Mouse (Mus musculus) heart, adult 2 months (tissue): ENCODE results near the gene Zscan20. TPM values are rescaled to one million over a fixed set of nuclear protein-coding genes. Genes with fewer than 3 reads are reported as not detected.

Source experiments
- DNase-seq, 2 experiments: peaks; one replicate each; pipeline ENCODE4 v3.0.0; 2021
- H3K27ac ChIP-seq: fragments of 200-600 bp; 2 replicates; pipeline ENCODE4 v1.8.1; 2022
- H3K27me3 ChIP-seq: fragments of 200-500 bp; 2 replicates; pipeline ENCODE4 v1.6.1; 2012; ENCODE audit warnings: mild to moderate bottlenecking, low read length, inconsistent platforms, mixed read lengths; ENCODE audit not compliant: control insufficient read depth, insufficient read depth
- H3K36me3 ChIP-seq: fragments of 200-500 bp; 2 replicates; pipeline ENCODE4 v1.6.1; 2012; ENCODE audit warnings: low read length, inconsistent platforms; ENCODE audit not compliant: control insufficient read depth, insufficient read depth
- H3K4me1 ChIP-seq: fragments of 200-500 bp; 2 replicates; pipeline ENCODE4 v1.6.1; 2011; ENCODE audit warnings: low read length; ENCODE audit not compliant: control insufficient read depth, insufficient read depth
- H3K4me3 ChIP-seq: fragments of 200-600 bp; 2 replicates; pipeline ENCODE4 v1.8.1; 2022
- H3K79me2 ChIP-seq: fragments of 200-500 bp; replicated peaks from 2 replicates; pipeline ENCODE4 v1.6.1; 2012; ENCODE audit warnings: mild to moderate bottlenecking, inconsistent platforms, low read length, moderate library complexity, mixed read lengths; ENCODE audit not compliant: control insufficient read depth, insufficient read depth
- H3K9ac ChIP-seq: fragments of 200-500 bp; 2 replicates; pipeline ENCODE4 v1.6.1; 2012; ENCODE audit warnings: low read depth, mild to moderate bottlenecking, control low read depth, inconsistent platforms, low read length, mixed read lengths
- CTCF ChIP-seq: fragments of 200-600 bp; IDR thresholded peaks from 2 replicates; pipeline ENCODE4 v1.8.1; 2022; ENCODE audit warnings: antibody characterized with exemption, mild to moderate bottlenecking, moderate library complexity
- EP300 ChIP-seq: fragments of 200-500 bp; IDR thresholded peaks from 2 replicates; pipeline ENCODE4 v1.6.1; 2011; ENCODE audit warnings: low read depth, low read length, control low read depth; ENCODE audit not compliant: insufficient read depth
- POLR2A ChIP-seq: fragments of 200-500 bp; IDR thresholded peaks from 2 replicates; pipeline ENCODE4 v1.6.1; 2011; ENCODE audit warnings: mild to moderate bottlenecking, low read depth, low read length, control low read depth; ENCODE audit not compliant: insufficient read depth
- WGBS: fragments of 180-500 bp; shearing (Covaris S2); methylation state at CpG from one replicate; pipeline ENCODE4 v1.1.7; 2018; 5-methylcytosine and 5-hydroxymethylcytosine counted together
- intact Hi-C: fragments of 180-260 bp; cut with DNase I; formaldehyde crosslinking; loops from one replicate; pipeline ENCODE4 v1.15.1; 2025
- long read RNA-seq: library from polyadenylated mRNA; stranded (forward); transcript quantifications from one replicate; pipeline ENCODE4 v2.0.0, GENCODE M21; 2021
- polyA plus RNA-seq: library from polyadenylated mRNA; depleted of rRNA; stranded (reverse); fragments of >200 nt; gene quantifications from 2 replicates; pipeline ENCODE4 v1.2.3, GENCODE M21; 2012; rRNA removed
- total RNA-seq, 2 experiments: library from RNA; stranded (reverse); gene quantifications; 2 replicates each; pipeline ENCODE4 v1.2.3; 2021

Zscan20 gene
- total RNA-seq (10 to 100 TPM in 1 of 2 experiments, 1 to 10 TPM in 1; 6.0 to 10.1 TPM), polyA plus RNA-seq (1.8 and 3.3 TPM in 2 replicates)
- long read RNA-seq, full-length matches to known transcripts: 1 of 2 reads
- long read RNA-seq, partial matches to known transcripts: 0 of 2 reads
- long read RNA-seq, other reads (novel, unspliced or antisense): 1 of 2 reads

DNA sequence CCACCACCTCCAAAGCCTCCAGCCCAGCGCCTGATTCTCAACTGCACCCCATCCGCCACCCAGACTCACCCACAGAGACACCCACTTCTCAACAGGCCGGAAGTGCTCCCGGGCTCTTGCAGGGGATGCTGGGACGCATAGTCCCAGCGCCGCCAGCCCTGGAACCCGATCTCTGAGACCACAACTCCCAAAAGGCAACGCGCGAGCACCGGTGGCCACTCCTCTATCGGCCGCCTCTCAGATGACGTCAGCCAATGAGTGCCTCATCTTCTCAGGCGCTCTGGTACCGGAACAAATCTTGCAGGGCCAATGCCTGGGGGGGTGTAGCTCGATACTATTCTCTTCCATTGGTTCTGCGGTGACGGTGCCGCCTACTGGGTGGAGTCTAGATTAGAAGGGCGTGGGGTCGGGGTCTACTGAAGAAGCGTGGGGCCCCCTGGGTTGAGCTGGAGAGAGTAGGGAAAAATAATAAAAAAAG, at the start of gene Zscan20:
Gene Zscan20 (minus strand): TSS at position 174 of the 478 bp plus-strand sequence.
- H3K4me3 ChIP-seq: peak within 1 kb of the TSS; percentile 59
- peak within 1 kb of the TSS; percentile 58 for H3K9ac ChIP-seq
- no peaks in the 10 kb centered on the region for H3K36me3 ChIP-seq
- TF ChIP-seq EP300: no peak
- TF ChIP-seq POLR2A: peak; percentile 54
- peak; percentile 35 for TF ChIP-seq CTCF
- WGBS: 1% methylated on average over 24 of the region's 24 CpGs
- H3K4me1 ChIP-seq: no peaks in the 10 kb centered on the region
- H3K79me2 ChIP-seq: no peaks in the 10 kb centered on the region
- DNase-seq: peak; percentile 91 to 97
- H3K27me3 ChIP-seq: no peaks in the 10 kb centered on the region
- intact Hi-C loops: loop anchor here (10.0 kb wide), 1 partner anchor 165 kb away; no protein-coding TSS in a partner anchor
- peak within 1 kb of the TSS; percentile 54 for H3K27ac ChIP-seq

- H3K4me3 ChIP-seq: peak overlapping the region; percentile 64
- 15% methylated on average over 12 of the region's 12 CpGs for WGBS
- no peak overlapping the region; the same call in 1 of the 2 replicates for H3K27ac ChIP-seq
- H3K79me2 ChIP-seq: no peaks in the 10 kb centered on the region
- no peak for TF ChIP-seq POLR2A
- no peak for TF ChIP-seq EP300
- intact Hi-C loops: no loop called here
- H3K9ac ChIP-seq: peak overlapping the region; percentile 71
- H3K27me3 ChIP-seq: no peaks in the 10 kb centered on the region
- no peaks in the 10 kb centered on the region for H3K36me3 ChIP-seq
- peaks cover 2% of the 10 kb centered on the region; the same call in 1 of the 2 replicates for H3K4me1 ChIP-seq
- DNase-seq: no peak
These were observed 45.5 kb upstream of the Zscan20 start for GRCm38 (mm10) chr4:128655446-128655845.

- H3K27ac ChIP-seq: no peak within 1 kb of the TSS; the same call in 1 of the 2 replicates
- H3K9ac ChIP-seq: peak within 1 kb of the TSS; percentile 71
- H3K36me3 ChIP-seq: no peaks in the 10 kb centered on the region
- no peaks in the 10 kb centered on the region for H3K27me3 ChIP-seq
- WGBS: under 1% methylated on average over 84 of the region's 85 CpGs
- no peaks in the 10 kb centered on the region for H3K79me2 ChIP-seq
- peak within 1 kb of the TSS; percentile 64 for H3K4me3 ChIP-seq
- DNase-seq: peak; percentile 87 to 92
- TF ChIP-seq CTCF (peak; percentile 52), POLR2A (no peak), EP300 (no peak)
- peaks cover 2% of the 10 kb centered on the region; the same call in 1 of the 2 replicates for H3K4me1 ChIP-seq
- intact Hi-C loops: no loop called here
These were observed 44.8 kb upstream of the Zscan20 start, which contains the start of gene Phc2 for GRCm38 (mm10) chr4:128654505-128655381. Phc2 (plus strand) TSS chr4:128654702.

- intact Hi-C loops: no loop called here
- no peak for DNase-seq
- Histone ChIP-seq H3K36me3 (no peaks in the 10 kb centered on the region), H3K79me2 (no peaks in the 10 kb centered on the region), H3K9ac (no peak overlapping the region), H3K27ac (no peak overlapping the region), H3K4me1 (peaks cover 2% of the 10 kb centered on the region; the same call in 1 of the 2 replicates), H3K4me3 (no peak overlapping the region), H3K27me3 (no peaks in the 10 kb centered on the region)
- no peak for TF ChIP-seq CTCF
- TF ChIP-seq EP300: no peak
- 31% methylated on average over 5 of the region's 5 CpGs for WGBS
These were observed 42.8 kb upstream of the Zscan20 start for GRCm38 (mm10) chr4:128652584-128653298.

- intact Hi-C loops: no loop called here
- DNase-seq: no peak
These were observed 41.6 kb upstream of the Zscan20 start for GRCm38 (mm10) chr4:128651530-128651929.

More at GRCm38 (mm10) chr4:128651530-128651929, 41.6 kb upstream of the Zscan20 start:
- Histone ChIP-seq H3K4me3 (no peak overlapping the region), H3K9ac (no peak overlapping the region), H3K27me3 (no peaks in the 10 kb centered on the region), H3K27ac (no peak overlapping the region), H3K79me2 (no peaks in the 10 kb centered on the region), H3K4me1 (peaks cover 2% of the 10 kb centered on the region; the same call in 1 of the 2 replicates), H3K36me3 (no peaks in the 10 kb centered on the region)
- 70% methylated on average over 3 of the region's 3 CpGs for WGBS
- TF ChIP-seq CTCF (no peak), POLR2A (no peak), EP300 (no peak)
